Mouse (Mus musculus) stomach, embryonic 15.5 days (tissue): Measurements from ENCODE around the gene Shisal1. TPM values are rescaled to one million over a fixed set of nuclear protein-coding genes. Genes with fewer than 3 reads are reported as not detected.

Source experiments
- ATAC-seq: fragments of 200-750 bp; cut with Nextera tagmentation; 2 replicates; pipeline ENCODE4 v1.8.0; 2017; ENCODE audit warnings: low read depth, moderate number of reproducible peaks, moderate TSS enrichment; ENCODE audit not compliant: insufficient read depth, low FRiP score
- H3K27ac ChIP-seq: fragments of 300-500 bp; sonication (generic); 2 replicates; pipeline ENCODE4 v1.5.1; 2015; ENCODE audit warnings: mild to moderate bottlenecking, inconsistent platforms
- H3K27me3 ChIP-seq: fragments of 300-500 bp; sonication (generic); replicated peaks from 2 replicates; pipeline ENCODE4 v1.6.1; 2015; ENCODE audit warnings: inconsistent platforms
- H3K36me3 ChIP-seq: fragments of 300-500 bp; sonication (generic); 2 replicates; pipeline ENCODE4 v1.6.1; 2015; ENCODE audit warnings: inconsistent platforms
- H3K4me1 ChIP-seq: fragments of 300-500 bp; sonication (generic); 2 replicates; pipeline ENCODE4 v1.6.1; 2015; ENCODE audit warnings: inconsistent platforms
- H3K4me2 ChIP-seq: fragments of 300-500 bp; sonication (generic); 2 replicates; pipeline ENCODE4 v1.6.1; 2015; ENCODE audit warnings: mild to moderate bottlenecking, inconsistent platforms
- H3K4me3 ChIP-seq: fragments of 300-500 bp; sonication (generic); replicated peaks from 2 replicates; pipeline ENCODE4 v1.5.1; 2015; ENCODE audit warnings: inconsistent platforms
- H3K9ac ChIP-seq: fragments of 300-500 bp; sonication (generic); 2 replicates; pipeline ENCODE4 v1.6.1; 2015; ENCODE audit warnings: inconsistent platforms
- H3K9me3 ChIP-seq: fragments of 300-500 bp; sonication (generic); 2 replicates; pipeline ENCODE4 v1.6.1; 2016; ENCODE audit warnings: inconsistent platforms
- WGBS: fragments of 180-500 bp; shearing (Covaris S2); methylation state at CpG from one replicate; pipeline ENCODE4 v1.1.7; 2015; 5-methylcytosine and 5-hydroxymethylcytosine counted together
- polyA plus RNA-seq: library from polyadenylated mRNA; unstranded; fragments of >200 nt; fragmentation: Nextera tagmentation; extraction: Ambion mirVana; gene quantifications from 2 replicates; pipeline ENCODE4 v1.2.1, GENCODE M21; 2015

The Shisal1 gene
- polyA plus RNA-seq, 1 experiment from 2014 or later = 2.6 TPM

DNA sequence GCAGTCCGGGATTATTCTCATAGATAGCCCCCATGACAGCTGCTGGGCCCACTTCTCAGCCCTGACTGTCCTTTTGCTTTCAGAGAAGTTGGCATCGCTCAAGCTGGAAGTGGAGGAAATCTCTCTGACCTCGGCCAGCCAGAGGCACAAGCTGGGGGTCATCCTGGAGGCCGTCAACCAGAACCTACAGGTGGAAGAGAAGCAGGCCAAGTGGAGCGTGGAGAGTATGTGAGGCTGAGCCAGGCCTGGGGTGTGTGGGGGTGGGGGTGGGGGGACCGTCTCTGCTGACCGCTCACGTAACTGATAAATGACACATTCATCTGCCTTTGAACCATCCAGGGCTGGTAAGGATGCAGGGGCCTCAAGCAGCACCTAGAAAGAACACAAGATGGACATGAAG is 117.0 kb downstream of the Shisal1 start:
- H3K4me1 ChIP-seq = no peaks in the 10 kb centered on the region
- WGBS = 85% methylated on average over 8 of the region's 8 CpGs
- no peak overlapping the region for H3K4me2 ChIP-seq
- no peaks in the 10 kb centered on the region for H3K36me3 ChIP-seq
- ATAC-seq = no peak
- no peaks in the 10 kb centered on the region for H3K9me3 ChIP-seq
- no peak overlapping the region for H3K9ac ChIP-seq
- H3K27me3 ChIP-seq = 0 out of 2 replicates have a peak, but pooled peaks cover 2% of the 10 kb centered on the region
- H3K4me3 ChIP-seq = no peak overlapping the region
- H3K27ac ChIP-seq = no peak overlapping the region

Other genes starting within 250 kb of the Shisal1 start
- gene Parvb, start 215.1 kb downstream of the Shisal1 start, polyA plus RNA-seq = 3.1 and 3.6 TPM in 2 replicates
- 3.8 and 3.9 TPM in 2 replicates for gene Parvg, start 123.1 kb downstream of the Shisal1 start, polyA plus RNA-seq
- 11.3 and 12.4 TPM in 2 replicates for gene Rtl6, start 110.7 kb upstream of the Shisal1 start, polyA plus RNA-seq
- gene Prr5, start 222.5 kb upstream of the Shisal1 start, polyA plus RNA-seq = 40.1 and 42.1 TPM in 2 replicates